Mouse (Mus musculus) NIH3T3 (cell line): Measurements from ENCODE around the gene Engase.
A peak's percentile ranks its signal among the peaks of the same experiment; 100 is the strongest.

Source experiments
- DNase-seq: peaks from one replicate; pipeline ENCODE4 v3.0.0-alpha.2; 2012; ENCODE audit warnings: low read depth

The Engase gene

DNA sequence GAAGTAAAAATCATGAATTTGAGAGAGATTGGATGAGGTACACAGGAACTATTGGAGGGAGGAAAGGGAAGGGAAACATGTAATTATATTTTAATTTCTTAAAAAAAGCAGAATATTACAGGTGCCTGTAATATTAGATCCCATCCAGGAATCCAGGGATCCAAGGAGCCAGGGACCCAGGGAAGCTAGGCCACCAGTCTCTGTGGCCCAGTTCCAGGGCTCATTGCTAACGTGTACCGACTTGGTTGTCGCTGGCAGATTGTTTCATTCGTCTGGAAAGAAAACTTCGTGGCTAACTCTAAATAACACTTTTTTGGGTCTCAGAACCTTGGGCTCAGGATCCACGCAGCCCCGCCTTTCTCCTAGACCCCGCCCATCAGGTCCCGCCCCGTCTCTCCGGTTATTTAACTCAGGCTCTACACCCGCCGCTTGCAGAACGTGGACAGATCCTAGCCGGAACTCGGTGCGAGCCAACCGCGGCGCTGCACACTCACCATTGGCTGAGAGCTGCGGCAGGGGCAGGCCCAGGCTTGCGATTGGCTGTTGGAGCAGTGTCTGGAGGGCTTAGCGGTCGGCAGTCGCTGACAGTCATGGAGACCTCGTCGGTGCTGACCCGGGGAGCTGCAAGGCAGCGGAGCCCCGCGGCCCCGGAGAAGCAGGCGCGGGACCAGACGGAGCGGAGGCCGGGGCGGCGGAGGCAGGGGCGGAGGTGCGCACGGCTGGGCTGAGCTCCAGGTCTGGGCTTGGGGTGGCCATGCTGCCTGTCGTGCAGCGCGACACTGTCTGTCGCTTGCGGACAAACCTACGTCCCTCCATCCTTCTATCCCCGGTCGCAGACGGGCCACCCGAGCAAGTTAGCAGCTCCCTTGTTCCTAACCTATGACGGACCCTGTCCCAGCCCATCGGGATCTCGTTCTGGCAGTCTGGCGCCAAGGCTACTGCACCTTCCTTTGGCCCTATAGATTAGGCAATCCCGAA is at the start of gene Engase:
Gene Engase, plus strand, starts transcription at position 434 of the 978 bp plus-strand sequence.
- peak; percentile 93 for DNase-seq

DNA sequence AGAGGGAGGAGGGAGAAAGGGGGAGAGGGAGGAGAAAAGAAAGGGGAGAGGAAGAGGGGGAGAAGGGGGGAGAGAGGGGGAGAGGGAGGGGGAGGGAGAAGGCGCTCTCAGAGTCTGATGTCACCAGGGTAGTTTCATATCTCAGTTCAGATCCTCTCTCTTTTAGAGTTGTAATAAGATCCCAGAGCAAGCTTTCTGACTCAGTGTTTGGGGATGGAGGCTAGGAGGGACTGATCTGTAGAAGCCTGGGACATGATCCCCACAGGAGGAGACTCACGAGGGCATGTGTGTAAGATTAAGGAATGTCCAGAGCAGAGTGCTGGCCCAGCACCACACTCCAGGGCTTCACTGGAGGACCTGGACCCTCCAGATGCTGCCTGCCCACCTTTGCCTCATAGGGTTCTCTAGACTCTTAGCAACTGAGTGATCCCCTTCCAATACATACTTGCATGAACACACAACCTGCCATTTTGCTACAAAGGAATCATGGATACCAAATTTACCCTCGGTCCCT is 49.3 kb upstream of the Engase start:
- peak; percentile 78 for DNase-seq

DNA sequence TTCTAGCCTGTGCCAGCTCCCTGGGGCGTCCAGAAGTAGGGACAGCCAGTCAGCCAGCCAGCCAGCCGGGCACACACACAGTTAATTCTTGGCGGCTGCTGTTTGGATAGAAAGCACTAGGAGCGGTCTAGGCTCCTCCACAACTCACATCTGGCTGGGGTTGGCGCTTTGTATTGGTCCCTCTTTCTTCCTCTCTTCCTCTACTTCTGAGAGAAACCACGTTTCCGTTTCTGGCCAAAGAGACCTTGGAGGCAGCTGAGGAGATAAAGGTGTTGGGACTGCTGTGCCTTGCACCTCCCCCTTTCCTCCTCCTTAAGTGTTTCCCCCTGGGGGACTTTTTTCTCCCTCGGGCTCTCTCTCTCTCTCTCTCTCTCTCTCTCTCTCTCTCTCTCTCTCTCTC is 48.6 kb upstream of the Engase start, which contains the start of gene C1qtnf1:
Gene C1qtnf1, plus strand, starts transcription at position 218 of the 400 bp plus-strand sequence.
- peak; percentile 59 for DNase-seq

DNA sequence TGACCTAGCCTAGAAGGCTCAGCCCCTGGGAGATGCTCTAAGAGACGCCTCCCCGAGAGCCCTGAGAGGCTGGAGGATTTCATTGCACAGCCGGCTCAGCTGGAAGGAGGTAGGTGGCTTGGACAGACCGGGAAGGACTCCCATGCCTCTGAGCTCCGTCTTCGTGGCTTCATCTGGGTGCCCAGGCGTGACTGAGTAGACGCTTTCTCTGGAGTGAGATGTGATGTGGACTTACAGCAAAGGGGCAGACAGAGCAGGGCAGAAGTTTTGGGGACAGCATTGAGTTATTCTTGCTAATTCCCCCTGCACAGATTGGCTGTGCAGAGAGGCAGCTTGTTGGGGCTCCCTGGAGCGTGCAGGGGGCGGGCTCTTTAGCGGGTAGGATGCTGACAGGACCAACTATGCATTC is 48.2 kb upstream of the Engase start:
- peak; percentile 34 for DNase-seq

DNA sequence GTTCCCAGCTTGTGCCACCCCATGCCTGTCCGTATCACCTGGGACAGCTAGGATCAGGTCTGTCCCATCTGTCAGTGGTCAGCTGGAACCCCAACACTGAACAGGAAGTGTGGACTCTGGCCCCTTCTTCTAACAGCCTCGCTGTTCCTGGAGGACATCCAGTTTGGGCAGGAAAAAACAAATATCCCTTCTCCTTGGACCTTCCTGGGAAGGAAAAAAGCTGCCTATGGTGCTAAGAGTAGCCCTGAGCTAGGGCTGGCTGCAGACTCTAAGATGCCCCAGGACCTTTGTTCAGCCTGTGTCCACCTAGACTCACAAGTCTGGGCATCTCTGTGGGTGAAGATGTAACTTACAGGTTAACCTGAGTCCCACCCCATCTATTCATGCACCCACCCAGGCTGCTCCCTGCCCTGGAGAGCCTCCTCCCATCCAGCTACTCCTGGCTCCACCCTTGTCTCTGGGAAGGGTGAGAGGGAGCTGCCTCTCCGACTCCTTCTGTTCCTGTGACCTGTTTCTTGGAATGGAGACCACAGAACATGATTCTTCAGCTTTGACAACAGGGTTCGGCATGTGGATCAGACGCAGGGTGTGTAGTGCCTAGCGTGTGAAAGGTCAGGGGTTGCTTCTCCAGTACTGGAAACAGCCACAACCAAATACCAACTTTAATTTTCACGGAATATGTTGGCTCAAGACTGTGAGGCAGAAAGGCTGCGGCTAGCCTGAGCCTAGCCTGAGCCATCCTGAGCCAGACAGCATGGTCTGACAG is 47.5 kb upstream of the Engase start:
- peak; percentile 38 for DNase-seq

DNA sequence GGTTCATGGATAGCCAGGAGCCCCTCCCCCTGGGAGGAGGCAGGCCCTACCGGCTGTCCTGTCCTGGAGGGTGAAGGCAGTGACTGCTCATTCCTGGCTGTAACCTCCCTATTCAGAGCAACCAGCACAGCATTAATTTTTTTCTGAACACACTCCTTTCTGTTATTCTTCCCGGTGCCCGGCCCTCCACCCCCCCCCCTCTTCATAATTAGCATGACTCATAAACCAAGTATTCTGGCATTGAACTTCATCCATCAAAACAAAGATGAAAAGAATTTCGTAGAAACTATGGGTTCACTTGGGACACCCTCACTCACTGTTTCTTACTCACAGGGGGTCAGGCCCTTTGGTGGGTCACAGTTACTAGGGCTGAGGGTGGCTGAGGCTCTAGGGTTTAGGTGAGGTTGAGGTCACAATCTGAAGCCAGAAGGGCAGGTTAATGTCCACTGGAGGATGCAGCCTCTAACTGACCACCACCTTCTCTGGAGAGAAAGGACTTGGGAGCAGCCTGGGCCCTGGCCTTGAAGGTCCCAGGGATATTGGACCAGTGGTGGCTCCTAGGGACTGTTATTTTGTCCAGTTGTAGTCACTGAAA is 46.2 kb upstream of the Engase start:
- peak; percentile 79 for DNase-seq

DNA sequence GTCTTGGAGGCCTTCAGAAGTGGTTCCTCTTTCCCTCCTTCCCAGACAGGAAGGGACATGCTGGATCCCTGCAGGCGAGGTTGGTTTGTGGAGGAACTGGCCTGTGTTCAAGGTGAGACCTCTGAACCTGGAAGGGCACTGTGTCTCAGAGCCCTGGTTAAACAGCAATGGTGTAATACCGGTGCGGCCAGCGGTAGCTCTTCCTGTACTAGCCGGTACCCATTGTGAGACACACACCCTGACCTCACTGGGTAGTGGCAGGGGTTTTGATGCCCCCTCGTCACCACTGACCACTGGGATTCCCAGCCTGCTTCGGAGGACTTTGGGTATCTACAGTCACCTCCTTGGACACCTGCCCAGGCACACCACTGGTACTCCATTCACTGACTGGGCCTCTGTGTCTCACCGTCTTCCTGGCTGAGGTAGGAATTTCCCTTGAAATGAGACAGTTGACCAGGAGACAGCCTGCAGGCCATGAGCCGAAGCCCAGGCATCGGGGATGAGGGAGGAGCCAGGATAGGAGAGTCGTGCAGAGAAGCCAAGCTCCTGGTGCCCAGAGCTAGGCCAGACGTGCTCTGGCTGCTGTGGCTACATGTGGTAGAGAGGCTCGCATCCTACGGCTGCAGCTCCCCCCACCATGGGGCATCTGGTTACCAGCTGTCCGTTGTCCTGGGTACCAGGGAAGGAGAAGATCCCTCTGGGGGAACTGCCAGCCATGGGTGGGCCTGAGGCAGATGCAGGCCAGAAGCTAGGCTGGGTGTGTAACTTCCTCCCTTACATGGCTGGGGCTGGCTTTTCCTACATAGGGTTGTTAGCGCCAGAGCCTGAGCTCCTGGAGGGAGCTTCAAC is 45.3 kb upstream of the Engase start:
- DNase-seq, result peak; percentile 42

DNA sequence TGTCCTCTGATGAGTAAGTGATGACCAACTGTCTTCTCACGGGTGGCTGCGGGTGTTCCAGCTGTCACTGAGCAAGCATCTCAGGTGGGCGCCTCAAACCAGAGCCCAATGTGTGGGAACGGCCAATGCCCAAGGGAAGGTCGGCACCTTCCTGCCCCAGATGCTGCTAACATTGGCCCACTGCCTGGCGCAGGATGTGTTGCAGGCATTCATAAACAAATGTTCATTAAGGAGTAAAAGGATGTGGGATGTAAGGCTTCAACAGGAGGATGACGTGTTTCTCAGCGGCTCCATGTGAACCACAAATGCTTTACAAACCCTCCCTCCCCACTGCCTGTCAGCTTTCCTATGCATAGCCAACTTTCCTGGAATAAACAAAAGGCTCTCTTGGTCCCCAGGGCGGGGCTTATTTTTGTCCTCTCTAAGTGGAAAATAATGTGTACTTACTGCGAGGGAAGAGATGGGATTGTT is 43.2 kb upstream of the Engase start:
- DNase-seq, result peak; percentile 75

DNA sequence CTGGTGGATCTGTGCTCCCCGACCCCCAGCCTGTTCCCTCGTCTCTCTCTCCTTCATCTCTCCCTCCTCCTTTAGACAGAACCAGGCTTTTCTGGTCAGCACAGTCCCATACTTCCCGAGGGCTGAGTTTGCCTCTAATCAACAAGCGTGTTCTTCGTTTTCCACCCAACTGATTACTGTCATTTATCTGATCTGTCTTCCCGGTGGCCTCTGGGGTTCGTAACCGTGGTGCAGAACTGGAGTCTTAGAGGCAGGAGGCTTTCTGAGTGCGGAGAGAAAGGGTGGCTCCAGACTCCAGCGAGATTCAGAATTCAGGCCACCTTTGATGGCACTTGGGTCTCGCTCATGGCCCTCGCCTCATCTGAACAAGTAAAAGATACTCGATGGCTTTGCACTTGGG is 42.5 kb upstream of the Engase start:
- DNase-seq, result no peak

DNA sequence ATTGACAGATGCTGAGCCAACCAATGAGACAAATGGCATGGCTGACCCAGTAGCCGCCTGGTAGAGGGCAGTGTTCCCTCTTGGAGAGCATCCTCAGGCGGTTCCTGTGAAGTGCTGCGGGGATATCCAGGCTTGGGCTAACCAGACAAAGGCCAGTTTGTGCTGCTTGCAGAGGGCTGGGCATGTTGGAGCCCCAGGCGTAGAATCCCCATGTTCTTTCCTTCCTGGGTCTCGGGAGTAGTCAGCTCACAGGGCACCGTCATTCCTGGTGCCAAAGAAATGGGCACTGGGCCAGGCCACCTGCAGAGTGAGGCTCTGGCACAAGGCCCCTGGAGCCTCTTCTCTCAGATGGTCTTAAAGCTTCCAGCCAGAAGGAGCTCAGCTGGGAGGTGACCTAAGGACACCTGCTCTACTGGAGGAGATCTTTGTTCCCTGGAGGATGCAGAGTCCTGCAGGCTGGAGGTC is 40.1 kb upstream of the Engase start:
- DNase-seq, result peak; percentile 39

DNA sequence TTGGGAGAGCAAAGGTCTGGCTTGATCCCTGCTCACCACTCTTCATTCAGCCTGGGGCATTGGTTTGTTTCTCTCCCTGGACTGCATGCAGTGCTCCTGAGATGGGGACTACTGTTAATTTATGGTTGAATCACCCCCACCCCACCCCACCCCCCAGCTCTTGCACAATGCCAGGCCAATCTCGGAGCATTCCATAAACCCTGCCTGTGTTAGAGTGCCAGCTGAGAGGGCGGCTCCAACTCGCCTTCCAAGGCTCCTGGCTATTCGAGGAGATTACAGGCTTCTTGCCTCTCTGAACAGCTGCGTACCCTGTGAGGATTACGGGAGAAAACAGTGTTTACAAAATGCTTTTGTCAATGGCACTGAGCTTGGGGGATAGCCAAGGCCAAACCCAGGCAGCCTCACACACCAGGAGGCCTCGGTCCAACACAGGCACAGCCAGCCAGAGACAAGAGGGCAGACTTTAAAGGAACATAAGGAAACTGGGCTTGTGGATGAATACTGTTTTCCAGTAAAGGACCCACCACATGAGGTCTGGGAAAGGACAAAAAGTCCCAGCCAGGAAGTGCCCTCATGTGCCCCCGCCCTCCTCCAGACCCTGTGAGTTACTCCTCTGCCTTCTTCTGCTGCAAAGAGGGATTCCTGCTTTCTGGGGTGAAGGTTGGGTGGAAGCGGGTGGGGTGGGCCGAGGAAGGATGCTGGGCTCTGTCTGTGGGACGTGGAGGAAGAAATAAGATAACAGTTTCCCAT is 37.8 kb upstream of the Engase start:
- peak; percentile 92 for DNase-seq

DNA sequence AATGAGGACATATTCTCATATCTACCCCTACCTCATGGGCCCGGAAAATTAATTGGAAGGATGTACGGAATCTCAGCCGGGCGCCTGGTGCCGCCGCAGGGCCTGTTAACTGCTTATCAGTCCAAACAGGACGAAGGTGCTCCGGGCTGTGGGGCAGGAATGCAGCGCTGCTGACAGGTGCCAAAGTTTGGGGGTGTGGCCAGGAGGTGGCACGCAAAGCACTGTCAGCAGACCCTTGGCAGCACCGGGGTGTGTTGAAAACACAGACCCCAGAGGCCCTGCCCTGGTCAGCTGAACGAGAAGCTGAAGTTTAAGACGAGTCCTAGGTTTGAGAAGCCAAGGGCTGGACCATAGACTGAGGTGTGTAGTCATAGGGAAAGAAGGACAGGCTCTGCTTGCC is 33.9 kb upstream of the Engase start:
- no peak for DNase-seq

DNA sequence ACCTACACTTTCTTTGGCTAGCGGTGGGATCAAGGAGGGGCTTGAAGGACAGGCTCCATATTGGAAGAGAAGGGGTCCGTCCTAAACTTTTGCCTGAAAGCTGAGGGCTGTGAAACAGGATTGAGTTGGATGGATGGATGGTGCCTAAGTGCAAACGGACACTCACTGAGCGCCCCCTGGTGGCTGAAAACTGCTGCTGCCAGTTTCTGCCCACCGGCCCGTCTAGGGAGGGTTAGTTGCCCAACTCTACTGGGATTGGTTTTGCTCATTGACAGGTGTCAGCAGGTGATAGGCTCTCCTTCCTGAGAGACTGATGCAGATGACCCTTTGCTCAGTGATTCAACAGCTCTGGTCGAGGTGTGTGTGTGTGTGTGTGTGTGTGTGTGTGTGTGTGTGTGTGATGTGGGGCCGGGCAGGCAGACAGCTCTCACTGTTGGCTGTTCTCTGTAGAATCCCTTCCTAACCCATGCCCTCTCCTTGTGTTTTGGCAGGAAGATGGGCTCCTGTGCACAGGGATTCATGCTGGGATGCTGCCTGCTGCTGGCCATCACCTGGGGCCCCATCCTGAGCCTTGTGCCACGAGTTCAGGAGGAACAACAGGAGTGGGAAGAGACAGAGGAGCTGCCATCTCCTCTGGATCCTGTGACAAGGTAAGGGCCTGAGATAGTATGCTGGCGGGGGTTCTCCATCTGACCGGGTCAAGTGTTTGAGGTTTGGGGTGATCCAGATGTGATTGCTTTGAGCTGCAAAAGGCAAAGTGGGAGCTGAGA is 33.2 kb upstream of the Engase start:
- DNase-seq, result peak; percentile 87

DNA sequence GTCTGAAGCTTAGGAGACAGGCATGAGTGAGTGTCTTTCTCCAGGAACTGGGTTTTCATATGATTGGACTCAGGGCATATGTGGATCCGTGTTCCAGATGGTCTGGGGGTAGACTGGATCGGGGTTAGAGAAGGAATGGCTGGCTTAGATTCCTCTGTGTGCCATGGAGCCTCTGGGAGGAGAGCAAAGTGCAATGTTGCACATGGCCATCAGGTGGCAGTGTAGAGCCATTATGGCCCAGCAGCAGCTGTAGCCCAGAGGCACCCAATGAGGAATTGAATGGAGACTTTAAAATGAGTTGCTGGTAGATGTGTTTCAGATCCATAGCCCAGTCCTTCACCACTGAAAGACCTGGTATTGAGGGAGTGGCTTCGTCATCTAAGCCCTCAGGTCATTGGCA is 30.8 kb upstream of the Engase start:
- peak; percentile 90 for DNase-seq

DNA sequence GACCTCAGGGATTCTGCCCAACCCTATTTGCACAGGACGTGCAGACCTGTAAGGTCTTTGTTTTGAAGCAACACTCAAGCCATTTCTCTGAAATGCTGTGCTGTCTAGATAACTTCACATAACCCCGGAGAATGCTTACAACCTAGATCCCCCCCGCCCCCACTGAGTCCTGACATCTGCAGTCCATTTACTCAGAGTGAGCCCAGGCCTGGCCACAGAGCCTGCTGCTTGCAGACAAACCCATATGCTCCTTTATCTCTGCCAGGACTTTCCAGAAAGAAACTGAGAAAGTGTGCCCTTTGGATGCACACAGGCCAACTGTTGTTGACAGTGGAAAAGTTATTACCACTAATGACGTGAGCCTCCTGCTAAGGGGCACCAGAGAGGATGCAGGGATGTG is 29.3 kb upstream of the Engase start:
- DNase-seq, result peak; percentile 67

DNA sequence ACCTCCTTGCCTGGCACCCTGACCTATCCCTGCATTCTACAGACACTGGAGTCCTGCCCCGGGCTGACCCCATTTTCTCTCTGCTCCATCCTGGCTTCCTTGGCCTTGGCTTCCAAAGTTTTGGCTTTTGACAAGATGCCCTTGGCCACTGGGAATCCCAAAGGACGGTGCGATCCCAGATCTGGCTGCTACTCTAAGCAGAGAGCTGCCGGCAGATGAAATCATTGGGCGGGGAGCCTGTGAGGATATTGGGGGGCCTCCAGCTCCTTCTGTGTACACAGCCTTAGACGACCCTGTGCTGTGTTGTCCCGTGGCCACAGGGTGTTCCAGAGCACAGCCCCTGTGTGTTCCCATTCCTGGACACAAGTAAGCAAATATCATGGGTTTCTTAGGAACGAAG is 28.2 kb upstream of the Engase start:
- no peak for DNase-seq

DNA sequence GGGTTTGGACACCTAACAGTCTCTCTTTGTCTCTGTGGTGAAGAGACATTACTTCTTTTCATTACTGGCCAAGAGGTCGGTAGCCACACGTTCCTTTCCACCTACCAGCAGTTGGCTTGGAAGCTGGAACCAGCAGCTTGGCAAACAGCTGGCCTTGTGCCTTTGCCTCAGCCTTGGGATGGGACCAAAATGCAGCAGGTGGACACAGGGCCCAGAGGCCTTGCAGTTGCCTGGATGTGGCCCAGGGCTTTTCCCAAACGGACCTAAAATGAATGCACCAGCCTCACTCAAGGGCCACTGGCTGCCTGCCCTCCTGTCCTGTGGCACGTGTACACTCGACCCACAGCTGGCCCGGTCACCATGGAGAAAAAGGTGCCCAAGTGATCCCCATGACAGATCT is 25.4 kb upstream of the Engase start:
- DNase-seq, result no peak

DNA sequence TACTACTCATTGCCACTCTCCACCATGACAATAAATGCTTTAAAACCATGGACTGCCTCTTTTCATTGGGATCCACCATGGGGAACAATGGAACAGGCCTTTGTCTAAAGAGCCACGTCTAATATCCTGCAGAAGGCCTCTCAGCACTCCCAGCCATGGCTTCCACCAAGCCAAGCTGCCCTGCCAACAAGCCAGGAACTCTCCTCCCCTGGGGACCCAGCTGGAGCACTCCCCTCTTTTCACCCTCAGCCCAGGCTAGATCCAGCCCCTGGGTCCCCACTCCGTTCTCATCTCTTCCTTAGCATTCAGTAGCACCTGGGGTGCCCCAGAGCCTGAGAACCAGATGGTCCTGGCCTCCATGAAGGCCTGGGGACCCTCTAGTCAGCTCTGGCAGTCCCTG is 23.7 kb upstream of the Engase start:
- no peak for DNase-seq

DNA sequence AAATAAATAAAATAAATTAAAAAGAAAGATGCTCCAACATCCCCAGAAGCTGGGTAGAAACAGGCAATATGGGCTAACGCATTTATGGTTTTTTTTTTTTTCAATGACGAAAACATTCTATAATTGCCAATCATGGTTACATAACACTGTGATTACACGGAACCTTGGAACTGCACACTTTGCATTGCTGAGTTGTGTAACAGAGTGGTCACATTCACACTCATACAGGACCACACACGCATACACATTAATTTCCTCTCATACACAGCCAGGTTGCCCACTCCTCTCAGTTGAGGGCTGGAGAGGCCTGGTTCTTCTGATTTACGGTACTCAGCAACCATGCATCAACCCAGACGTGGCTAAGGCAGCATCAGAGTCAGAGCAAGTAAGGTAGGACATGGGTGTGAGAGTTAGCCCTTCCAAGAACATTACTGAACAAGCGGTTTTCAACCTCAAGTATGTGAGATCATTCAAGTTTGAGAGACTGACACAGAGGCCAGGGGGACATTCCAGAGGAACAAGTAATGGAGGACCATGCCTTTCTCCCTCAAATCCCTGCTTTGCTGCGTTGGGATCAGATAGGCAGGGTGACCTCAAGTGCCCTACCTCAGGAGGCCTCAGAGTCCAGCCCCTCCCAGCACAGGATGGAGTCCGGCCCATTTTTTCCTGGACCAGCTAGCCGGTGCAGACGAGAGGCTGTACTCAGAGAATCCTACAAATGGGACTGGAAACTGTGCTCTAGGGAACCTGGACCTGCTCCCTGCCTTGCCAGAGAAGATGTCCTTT is 22.6 kb upstream of the Engase start:
- DNase-seq, result no peak
